Mouse (Mus musculus): ENCODE results near the gene Srsf3.

- TF ChIP-seq POLR2A (IDR thresholded peaks at IDR 0.05; ENCODE audit: low read depth, low read length), result no peak
- TF ChIP-seq CTCF (conservative IDR thresholded peaks at IDR 0.05; ENCODE audit: insufficient read depth, insufficient read length, low read depth, low read length), result no peak
These were observed 30.9 kb downstream of the Srsf3 start for GRCm38 (mm10) chr17:29063121-29063987.
